Mouse (Mus musculus): ENCODE results near the gene Rbm4b. TPM values are rescaled to one million over a fixed set of nuclear protein-coding genes. Genes with fewer than 3 reads are reported as not detected.

The Rbm4b gene
- polyA plus RNA-seq, 1 experiment from 2014 or later: 107 TPM

DNA sequence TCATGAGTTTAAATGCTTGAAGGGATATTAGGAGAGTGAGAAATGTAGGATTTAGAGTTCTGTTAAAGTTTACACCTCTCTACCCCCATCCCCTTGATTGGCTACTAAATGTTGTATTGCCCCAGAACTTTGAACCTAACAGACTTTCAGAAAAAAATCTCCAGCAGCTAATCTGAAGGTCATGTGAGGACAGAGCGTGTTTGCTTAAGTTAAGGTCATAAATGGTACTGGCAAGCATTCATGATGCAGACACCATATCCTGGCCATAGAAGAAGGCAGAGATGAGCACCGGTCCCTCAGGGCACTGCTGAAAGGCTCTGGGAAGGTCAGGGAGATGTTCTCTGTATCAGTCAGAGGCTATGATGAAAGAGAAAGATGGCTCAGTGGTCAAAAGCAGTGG, 39.0 kb upstream of the Rbm4b start:
- Histone ChIP-seq H3K9ac (ENCODE audit: low read length) (no peak overlapping the region), H3K4me2 (ENCODE audit: low read depth, severe bottlenecking) (no peak overlapping the region), H3K27ac (replicated peaks; ENCODE audit: low read depth, low read length) (no peak overlapping the region), H3K36me3 (ENCODE audit: control insufficient read depth, insufficient read depth, low read length) (no peaks in the 10 kb centered on the region), H3K27me3 (ENCODE audit: control insufficient read depth, insufficient read depth, low read length) (peaks cover 9% of the 10 kb centered on the region), H3K9me3 (ENCODE audit: control insufficient read depth, low read length) (no peaks in the 10 kb centered on the region), H3K4me1 (ENCODE audit: control insufficient read depth, insufficient read depth, low read length) (peaks cover 9% of the 10 kb centered on the region), H3K4me3 (ENCODE audit: low read depth, low read length) (no peak overlapping the region)
- no peak for ATAC-seq (ENCODE audit: insufficient number of reproducible peaks, low FRiP score, low TSS enrichment, low read depth)
- 97% methylated on average over 2 of the region's 2 CpGs for WGBS
- DNase-seq (ENCODE audit: low spot score): no peak

DNA sequence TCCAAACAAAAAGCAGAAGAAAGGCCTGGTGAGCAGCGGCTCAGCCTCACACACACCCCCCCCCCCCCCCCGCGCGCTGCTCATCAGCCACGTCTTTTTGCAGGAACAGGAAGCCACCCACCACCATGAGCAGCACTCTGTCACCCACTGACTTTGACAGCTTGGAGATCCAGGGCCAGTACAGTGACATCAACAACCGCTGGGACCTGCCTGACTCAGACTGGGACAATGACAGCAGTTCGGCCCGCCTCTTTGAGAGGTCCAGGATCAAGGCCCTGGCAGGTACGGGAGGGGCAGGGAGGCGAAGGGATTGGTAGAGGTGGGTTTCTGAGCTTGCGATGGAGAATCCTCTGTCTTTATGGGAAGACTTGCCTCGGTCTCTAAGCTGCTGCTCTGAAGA, 37.6 kb upstream of the Rbm4b start:
- no peak overlapping the region for H3K9ac ChIP-seq (ENCODE audit: low read length)
- DNase-seq (ENCODE audit: low spot score): no peak
- H3K4me3 ChIP-seq (ENCODE audit: low read depth, low read length): no peak overlapping the region
- H3K4me2 ChIP-seq (ENCODE audit: low read depth, severe bottlenecking): no peak overlapping the region
- no peaks in the 10 kb centered on the region for H3K9me3 ChIP-seq (ENCODE audit: control insufficient read depth, low read length)
- no peak overlapping the region for H3K27ac ChIP-seq (replicated peaks; ENCODE audit: low read depth, low read length)
- no peaks in the 10 kb centered on the region for H3K36me3 ChIP-seq (ENCODE audit: control insufficient read depth, insufficient read depth, low read length)
- ATAC-seq (ENCODE audit: insufficient number of reproducible peaks, low FRiP score, low TSS enrichment, low read depth): no peak
- peaks cover 4% of the 10 kb centered on the region for H3K4me1 ChIP-seq (ENCODE audit: control insufficient read depth, insufficient read depth, low read length)
- H3K27me3 ChIP-seq (ENCODE audit: control insufficient read depth, insufficient read depth, low read length): no peaks in the 10 kb centered on the region; the same call in 1 of the 2 replicates
- 32% methylated on average over 12 of the region's 12 CpGs for WGBS

DNA sequence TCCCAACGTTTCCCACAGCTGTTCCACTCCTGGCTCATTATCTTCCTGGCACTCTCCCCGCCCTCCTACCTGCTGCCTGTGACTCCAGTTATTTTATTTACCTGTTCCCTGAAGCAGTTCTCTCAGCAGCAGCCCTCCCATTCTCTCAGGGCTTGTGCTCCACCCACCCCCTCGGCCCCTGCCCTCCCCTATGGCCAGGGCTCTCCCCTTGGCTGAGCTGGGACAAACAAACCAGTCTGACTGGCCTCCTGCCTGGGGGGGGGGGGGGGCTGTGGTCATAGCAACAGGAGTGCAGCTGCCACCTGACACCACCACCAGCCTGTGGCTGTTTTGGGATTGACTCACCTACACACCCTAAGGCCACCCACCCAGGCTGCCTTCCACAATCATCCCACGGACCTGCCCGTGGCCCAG, 36.9 kb upstream of the Rbm4b start:
- H3K4me1 ChIP-seq (ENCODE audit: control insufficient read depth, insufficient read depth, low read length): peaks cover 4% of the 10 kb centered on the region
- peak; percentile 35 for DNase-seq (ENCODE audit: low spot score)
- no peak overlapping the region for H3K4me3 ChIP-seq (ENCODE audit: low read depth, low read length)
- H3K27ac ChIP-seq (replicated peaks; ENCODE audit: low read depth, low read length): no peak overlapping the region
- no peak overlapping the region for H3K9ac ChIP-seq (ENCODE audit: low read length)
- no peaks in the 10 kb centered on the region for H3K36me3 ChIP-seq (ENCODE audit: control insufficient read depth, insufficient read depth, low read length)
- H3K4me2 ChIP-seq (ENCODE audit: low read depth, severe bottlenecking): no peak overlapping the region
- no peaks in the 10 kb centered on the region for H3K9me3 ChIP-seq (ENCODE audit: control insufficient read depth, low read length)
- no peaks in the 10 kb centered on the region for H3K27me3 ChIP-seq (ENCODE audit: control insufficient read depth, insufficient read depth, low read length)
- ATAC-seq (ENCODE audit: insufficient number of reproducible peaks, low FRiP score, low TSS enrichment, low read depth): 0 out of 2 replicates have a peak, but pooled peaks have one; percentile 26
- 23% methylated on average over 5 of the region's 5 CpGs for WGBS

DNA sequence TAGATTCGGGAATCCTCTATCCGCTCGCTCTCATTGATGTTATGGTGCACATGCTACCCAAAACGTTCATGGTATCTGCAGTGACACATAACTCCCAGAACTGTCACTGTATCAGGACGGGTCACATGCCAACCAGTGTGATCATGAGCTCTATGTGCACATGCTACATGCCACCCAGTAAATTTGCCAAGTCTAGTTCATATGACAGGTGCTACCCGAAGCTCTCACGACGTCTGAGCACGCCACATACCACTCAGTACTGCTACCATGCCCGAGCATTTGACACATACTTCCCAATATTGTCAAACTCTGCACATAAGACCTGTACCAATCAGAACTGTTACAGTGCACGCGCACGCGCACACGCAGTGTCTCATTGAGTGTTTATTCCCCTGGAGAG, 36.2 kb upstream of the Rbm4b start:
- H3K27me3 ChIP-seq (ENCODE audit: control insufficient read depth, insufficient read depth, low read length): no peaks in the 10 kb centered on the region
- DNase-seq (ENCODE audit: low spot score): no peak
- no peak for ATAC-seq (ENCODE audit: insufficient number of reproducible peaks, low FRiP score, low TSS enrichment, low read depth)
- H3K9me3 ChIP-seq (ENCODE audit: control insufficient read depth, low read length): no peaks in the 10 kb centered on the region
- H3K27ac ChIP-seq (replicated peaks; ENCODE audit: low read depth, low read length): no peak overlapping the region
- 0 out of 2 replicates have a peak overlapping the region, but pooled peaks have one; percentile 1 for H3K4me3 ChIP-seq (ENCODE audit: low read depth, low read length)
- H3K9ac ChIP-seq (ENCODE audit: low read length): no peak overlapping the region
- H3K36me3 ChIP-seq (ENCODE audit: control insufficient read depth, insufficient read depth, low read length): no peaks in the 10 kb centered on the region
- 84% methylated on average over 15 of the region's 15 CpGs for WGBS
- H3K4me1 ChIP-seq (ENCODE audit: control insufficient read depth, insufficient read depth, low read length): peaks cover 4% of the 10 kb centered on the region
- H3K4me2 ChIP-seq (ENCODE audit: low read depth, severe bottlenecking): 0 out of 2 replicates have a peak overlapping the region, but pooled peaks have one; percentile 27

DNA sequence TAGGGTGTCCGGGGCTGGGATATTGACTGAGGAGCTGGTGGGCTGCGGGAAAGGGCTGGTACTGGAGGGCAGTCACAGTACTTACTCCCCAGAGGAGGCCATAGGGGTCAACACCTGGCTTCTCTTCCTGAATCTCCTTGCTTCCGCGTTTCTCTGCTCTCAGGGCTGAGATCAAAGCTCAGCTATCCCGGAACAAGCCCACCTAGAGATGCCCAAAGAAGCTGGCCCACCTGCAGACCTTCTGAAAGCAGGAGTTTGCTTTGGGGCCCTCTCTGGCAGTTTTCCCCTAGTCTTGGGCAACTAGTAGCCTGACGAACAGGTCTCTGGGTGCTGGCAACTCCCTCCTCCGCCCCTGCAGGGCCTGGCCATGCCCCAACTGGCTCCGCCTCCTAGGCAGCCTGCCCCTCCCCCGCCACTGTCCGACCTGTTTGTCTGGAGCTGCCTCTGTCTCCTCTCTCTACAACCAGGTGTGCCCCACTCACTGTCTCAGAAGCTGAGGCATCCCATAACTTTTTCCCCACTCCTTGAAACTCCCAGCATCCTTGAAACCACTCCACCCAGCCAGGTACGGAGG, 35.5 kb upstream of the Rbm4b start:
- no peaks in the 10 kb centered on the region for H3K9me3 ChIP-seq (ENCODE audit: control insufficient read depth, low read length)
- 0 out of 2 replicates have a peak overlapping the region, but pooled peaks have one; percentile 3 for H3K4me3 ChIP-seq (ENCODE audit: low read depth, low read length)
- no peaks in the 10 kb centered on the region for H3K36me3 ChIP-seq (ENCODE audit: control insufficient read depth, insufficient read depth, low read length)
- peaks cover 4% of the 10 kb centered on the region for H3K4me1 ChIP-seq (ENCODE audit: control insufficient read depth, insufficient read depth, low read length)
- no peaks in the 10 kb centered on the region for H3K27me3 ChIP-seq (ENCODE audit: control insufficient read depth, insufficient read depth, low read length)
- H3K4me2 ChIP-seq (ENCODE audit: low read depth, severe bottlenecking): peak overlapping the region; percentile 27
- no peak overlapping the region for H3K9ac ChIP-seq (ENCODE audit: low read length)
- no peak overlapping the region for H3K27ac ChIP-seq (replicated peaks; ENCODE audit: low read depth, low read length)
- peak; percentile 61 for DNase-seq (ENCODE audit: low spot score)
- 12% methylated on average over 11 of the region's 11 CpGs for WGBS
- ATAC-seq (ENCODE audit: insufficient number of reproducible peaks, low FRiP score, low TSS enrichment, low read depth): no peak

DNA sequence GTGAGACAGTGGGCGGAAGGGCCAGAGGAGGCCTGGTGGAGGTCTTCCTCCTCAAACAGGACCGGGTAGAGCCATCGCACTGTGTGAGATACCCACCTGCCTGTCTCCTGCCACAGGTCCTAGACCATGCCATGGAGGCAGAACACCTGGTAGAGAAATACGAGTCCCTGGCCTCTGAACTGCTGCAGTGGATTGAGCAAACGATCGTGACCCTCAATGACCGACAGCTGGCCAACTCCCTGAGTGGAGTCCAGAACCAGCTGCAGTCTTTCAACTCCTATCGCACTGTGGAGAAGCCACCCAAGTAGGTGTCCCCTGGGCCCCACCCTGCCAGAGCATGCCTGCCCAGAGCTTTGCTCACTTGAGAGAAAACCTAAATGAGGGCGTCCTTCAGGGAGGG, 27.1 kb upstream of the Rbm4b start:
- Histone ChIP-seq H3K4me3 (ENCODE audit: low read depth, low read length) (no peak overlapping the region), H3K9ac (ENCODE audit: low read length) (no peak overlapping the region), H3K9me3 (ENCODE audit: control insufficient read depth, low read length) (no peaks in the 10 kb centered on the region), H3K36me3 (ENCODE audit: control insufficient read depth, insufficient read depth, low read length) (0 out of 2 replicates have a peak, but pooled peaks cover 2% of the 10 kb centered on the region), H3K27ac (replicated peaks; ENCODE audit: low read depth, low read length) (no peak overlapping the region), H3K4me2 (ENCODE audit: low read depth, severe bottlenecking) (no peak overlapping the region), H3K27me3 (ENCODE audit: control insufficient read depth, insufficient read depth, low read length) (no peaks in the 10 kb centered on the region), H3K4me1 (ENCODE audit: control insufficient read depth, insufficient read depth, low read length) (no peaks in the 10 kb centered on the region)
- ATAC-seq (ENCODE audit: insufficient number of reproducible peaks, low FRiP score, low TSS enrichment, low read depth): no peak
- DNase-seq (ENCODE audit: low spot score): no peak
- WGBS: 80% methylated on average over 9 of the region's 9 CpGs

DNA sequence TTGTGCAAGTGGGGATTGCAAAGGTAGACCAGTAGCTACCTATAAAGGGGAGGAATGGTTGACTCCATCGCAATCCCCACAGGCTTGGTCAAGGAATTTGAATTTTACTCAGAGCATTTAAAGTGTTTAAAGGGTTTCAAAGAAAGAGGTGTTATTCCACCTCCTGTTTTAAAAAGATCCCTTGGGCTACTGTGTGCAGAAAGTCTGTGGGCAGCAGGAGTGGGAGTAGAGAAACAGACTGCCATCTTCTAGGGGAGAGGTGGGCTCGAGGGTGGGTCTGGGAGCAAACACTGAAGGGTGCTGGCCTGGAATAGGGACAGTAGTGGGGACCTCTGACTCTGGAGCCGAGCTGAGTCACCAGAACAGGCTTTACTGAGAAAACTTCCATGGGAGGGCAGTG, 23.2 kb upstream of the Rbm4b start:
- ATAC-seq (ENCODE audit: insufficient number of reproducible peaks, low FRiP score, low TSS enrichment, low read depth): no peak
- H3K27ac ChIP-seq (replicated peaks; ENCODE audit: low read depth, low read length): no peak overlapping the region
- no peak overlapping the region for H3K9ac ChIP-seq (ENCODE audit: low read length)
- no peaks in the 10 kb centered on the region for H3K27me3 ChIP-seq (ENCODE audit: control insufficient read depth, insufficient read depth, low read length)
- no peak overlapping the region for H3K4me2 ChIP-seq (ENCODE audit: low read depth, severe bottlenecking)
- no peak overlapping the region for H3K4me3 ChIP-seq (ENCODE audit: low read depth, low read length)
- H3K4me1 ChIP-seq (ENCODE audit: control insufficient read depth, insufficient read depth, low read length): no peaks in the 10 kb centered on the region
- H3K36me3 ChIP-seq (ENCODE audit: control insufficient read depth, insufficient read depth, low read length): 0 out of 2 replicates have a peak, but pooled peaks cover 2% of the 10 kb centered on the region
- DNase-seq (ENCODE audit: low spot score): no peak
- 82% methylated on average over 3 of the region's 3 CpGs for WGBS
- no peaks in the 10 kb centered on the region for H3K9me3 ChIP-seq (ENCODE audit: control insufficient read depth, low read length)

DNA sequence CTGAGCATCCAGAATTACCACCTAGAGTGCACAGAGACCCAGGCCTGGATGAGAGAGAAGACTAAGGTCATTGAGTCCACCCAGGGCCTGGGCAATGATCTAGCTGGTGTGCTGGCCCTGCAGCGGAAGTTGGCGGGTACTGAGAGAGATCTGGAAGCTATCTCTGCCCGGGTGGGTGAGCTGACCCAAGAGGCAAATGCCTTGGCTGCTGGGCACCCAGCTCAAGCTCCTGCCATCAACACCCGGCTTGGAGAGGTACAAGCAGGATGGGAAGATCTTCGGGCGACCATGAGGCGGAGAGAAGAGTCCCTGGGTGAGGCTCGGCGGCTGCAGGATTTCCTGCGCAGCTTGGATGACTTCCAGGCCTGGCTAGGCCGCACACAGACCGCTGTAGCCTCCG, 18.4 kb upstream of the Rbm4b start:
- Histone ChIP-seq H3K9ac (ENCODE audit: low read length) (no peak overlapping the region), H3K4me1 (ENCODE audit: control insufficient read depth, insufficient read depth, low read length) (no peaks in the 10 kb centered on the region), H3K4me3 (ENCODE audit: low read depth, low read length) (no peak overlapping the region), H3K4me2 (ENCODE audit: low read depth, severe bottlenecking) (no peak overlapping the region), H3K27me3 (ENCODE audit: control insufficient read depth, insufficient read depth, low read length) (no peaks in the 10 kb centered on the region), H3K27ac (replicated peaks; ENCODE audit: low read depth, low read length) (no peak overlapping the region), H3K9me3 (ENCODE audit: control insufficient read depth, low read length) (no peaks in the 10 kb centered on the region), H3K36me3 (ENCODE audit: control insufficient read depth, insufficient read depth, low read length) (no peaks in the 10 kb centered on the region; the same call in 1 of the 2 replicates)
- 89% methylated on average over 13 of the region's 13 CpGs for WGBS
- no peak for DNase-seq (ENCODE audit: low spot score)
- no peak for ATAC-seq (ENCODE audit: insufficient number of reproducible peaks, low FRiP score, low TSS enrichment, low read depth)

DNA sequence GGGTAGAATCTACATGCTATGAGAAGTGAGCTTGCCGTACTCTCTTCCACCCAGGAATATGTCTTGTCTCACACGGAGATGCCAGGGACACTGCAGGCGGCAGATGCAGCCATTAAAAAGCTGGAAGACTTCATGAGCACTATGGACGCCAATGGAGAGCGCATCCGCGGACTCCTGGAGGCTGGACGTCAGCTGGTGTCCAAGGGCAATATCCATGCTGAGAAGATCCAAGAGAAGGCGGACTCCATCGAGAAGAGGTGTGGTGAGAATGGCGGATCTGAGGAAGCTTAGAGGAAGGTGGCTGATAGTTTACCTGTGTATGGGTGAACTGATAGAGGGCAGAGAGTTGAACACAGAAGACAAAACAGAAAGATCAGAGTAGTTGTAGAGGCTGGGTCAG, 17.2 kb upstream of the Rbm4b start:
- no peak overlapping the region for H3K9ac ChIP-seq (ENCODE audit: low read length)
- no peak overlapping the region for H3K4me3 ChIP-seq (ENCODE audit: low read depth, low read length)
- no peaks in the 10 kb centered on the region; the same call in 1 of the 2 replicates for H3K36me3 ChIP-seq (ENCODE audit: control insufficient read depth, insufficient read depth, low read length)
- no peaks in the 10 kb centered on the region for H3K4me1 ChIP-seq (ENCODE audit: control insufficient read depth, insufficient read depth, low read length)
- no peaks in the 10 kb centered on the region for H3K9me3 ChIP-seq (ENCODE audit: control insufficient read depth, low read length)
- no peak for DNase-seq (ENCODE audit: low spot score)
- whole genome bisulfite sequencing: 91% methylated on average over 11 of the region's 11 CpGs
- H3K27me3 ChIP-seq (ENCODE audit: control insufficient read depth, insufficient read depth, low read length): no peaks in the 10 kb centered on the region
- H3K27ac ChIP-seq (replicated peaks; ENCODE audit: low read depth, low read length): no peak overlapping the region
- H3K4me2 ChIP-seq (ENCODE audit: low read depth, severe bottlenecking): no peak overlapping the region
- no peak for ATAC-seq (ENCODE audit: insufficient number of reproducible peaks, low FRiP score, low TSS enrichment, low read depth)
